Mouse (Mus musculus): ENCODE results near the gene Bod1l. TPM values are rescaled to one million over a fixed set of nuclear protein-coding genes. Genes with fewer than 3 reads are reported as not detected.

Gene Bod1l
- polyA plus RNA-seq, 1 experiment: 1.6 TPM

DNA sequence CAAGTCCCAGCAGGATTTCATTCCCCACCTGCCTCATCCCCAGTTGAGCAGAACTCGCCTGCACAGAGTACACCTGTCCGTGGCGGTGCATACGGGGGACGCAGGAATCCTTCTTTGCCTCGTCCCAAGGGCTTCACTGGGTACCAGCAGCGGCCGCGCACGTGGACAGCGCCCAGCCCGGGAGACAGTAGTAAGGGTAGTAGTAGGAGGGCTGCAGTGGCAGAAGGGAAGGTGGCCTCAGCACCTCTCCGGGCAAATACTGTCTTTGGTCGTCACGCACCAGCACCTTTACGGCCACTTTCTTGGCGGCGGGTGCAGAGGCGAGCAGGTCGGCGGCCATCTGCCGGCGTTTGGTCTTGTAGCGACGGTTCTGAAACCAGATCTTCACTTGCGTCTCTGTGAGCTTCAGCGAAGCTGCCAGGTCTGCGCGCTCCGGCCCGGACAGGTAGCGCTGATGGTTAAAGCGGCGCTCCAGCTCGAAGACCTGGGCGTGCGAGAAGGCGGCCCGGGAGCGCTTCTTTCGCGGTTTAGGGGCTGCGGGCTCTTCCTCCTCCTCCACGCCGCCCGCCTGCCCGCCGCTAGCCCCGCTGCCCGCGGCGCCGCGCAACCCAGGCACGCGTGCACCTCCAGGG, 82.5 kb downstream of the Bod1l start:
- WGBS: 4% methylated on average over 56 of the region's 56 CpGs
- no peak for DNase-seq (ENCODE audit: low read depth, low spot score)

DNA sequence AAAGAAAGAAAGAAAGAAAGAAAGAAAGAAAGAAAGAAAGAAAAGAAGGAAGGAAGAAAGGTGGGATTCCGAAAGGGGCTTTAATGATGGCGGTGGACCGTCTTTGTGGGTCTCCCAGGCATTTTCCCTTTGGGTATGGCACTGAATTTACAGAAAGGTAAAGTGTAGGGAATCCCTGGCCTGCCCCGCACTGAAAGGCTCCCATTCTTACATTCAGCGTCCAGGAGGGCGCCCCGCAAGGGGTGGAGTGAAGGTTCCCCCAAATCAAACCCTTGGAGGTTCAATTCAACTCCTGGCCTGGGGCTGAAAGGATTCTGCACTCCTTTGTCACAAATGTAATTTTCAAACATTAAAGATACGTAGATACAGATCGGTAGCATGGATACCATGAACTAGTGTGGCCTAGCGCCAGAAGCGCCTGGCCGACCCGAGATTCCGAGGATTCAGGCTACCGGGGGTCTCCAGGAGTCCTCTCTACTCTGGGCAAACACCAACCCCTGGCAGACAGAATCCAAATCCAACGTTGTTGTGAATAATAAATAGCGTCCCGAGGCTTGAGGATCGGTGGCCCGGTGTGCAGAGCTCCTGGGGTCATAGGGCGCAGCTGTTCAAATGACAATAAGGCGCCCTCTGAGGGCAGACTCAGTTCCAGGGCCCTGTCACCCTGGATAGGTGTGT, 83.1 kb downstream of the Bod1l start:
- WGBS: 17% methylated on average over 22 of the region's 22 CpGs
- DNase-seq (ENCODE audit: low read depth, low spot score): no peak

GRCm38 (mm10) chr5:41760071-41760470, 84.0 kb downstream of the Bod1l start:
- DNase-seq (ENCODE audit: low read depth, low spot score): no peak
- WGBS: 20% methylated on average over 8 of the region's 8 CpGs

DNA sequence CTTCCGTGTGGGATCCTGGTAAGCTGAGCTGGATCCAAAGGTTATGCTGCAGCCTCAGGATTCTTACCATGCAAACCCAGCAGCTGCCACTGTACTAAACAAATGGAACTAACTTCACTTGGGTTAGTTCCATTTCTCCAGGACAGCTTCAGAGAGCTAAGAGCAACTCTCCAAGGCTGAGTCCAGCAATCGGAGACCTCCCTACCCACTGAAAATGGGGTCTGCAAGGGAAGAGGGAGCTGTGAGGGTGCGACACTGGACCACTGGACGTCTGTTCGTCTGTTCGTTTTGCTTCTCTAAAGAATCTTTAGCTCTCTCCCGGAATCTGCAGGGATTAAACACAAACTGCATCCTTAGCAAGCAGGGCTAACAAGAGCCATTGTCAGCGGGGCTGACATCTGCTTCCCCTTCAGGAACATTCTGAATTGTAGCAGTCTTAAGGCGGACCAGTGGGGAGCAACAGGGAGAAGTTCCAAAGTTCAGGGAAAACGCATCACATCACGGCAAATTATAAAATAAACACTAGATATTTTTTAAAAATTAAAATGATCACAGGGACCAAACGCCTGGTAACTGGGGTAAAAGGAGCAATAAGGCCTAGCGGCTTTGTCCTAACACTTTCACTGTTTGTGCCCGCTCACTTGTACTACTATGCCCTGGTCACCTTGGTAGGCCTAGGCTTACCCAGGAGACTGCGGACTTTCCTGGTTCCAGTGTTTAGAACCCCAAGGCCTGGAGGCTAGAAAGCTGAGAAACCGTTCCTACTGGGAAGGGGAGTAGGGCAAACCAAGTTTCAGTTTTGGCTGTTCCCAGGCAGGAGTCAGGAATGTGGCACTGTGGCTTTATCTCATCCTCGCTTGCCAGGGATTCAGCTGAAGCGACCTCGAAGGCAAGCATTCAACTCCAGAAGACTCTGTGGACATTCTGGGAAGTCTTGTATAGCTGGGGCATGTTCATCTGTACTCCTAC, 85.2 kb downstream of the Bod1l start:
- WGBS: 28% methylated on average over 19 of the region's 19 CpGs
- DNase-seq (ENCODE audit: low read depth, low spot score): no peak

DNA sequence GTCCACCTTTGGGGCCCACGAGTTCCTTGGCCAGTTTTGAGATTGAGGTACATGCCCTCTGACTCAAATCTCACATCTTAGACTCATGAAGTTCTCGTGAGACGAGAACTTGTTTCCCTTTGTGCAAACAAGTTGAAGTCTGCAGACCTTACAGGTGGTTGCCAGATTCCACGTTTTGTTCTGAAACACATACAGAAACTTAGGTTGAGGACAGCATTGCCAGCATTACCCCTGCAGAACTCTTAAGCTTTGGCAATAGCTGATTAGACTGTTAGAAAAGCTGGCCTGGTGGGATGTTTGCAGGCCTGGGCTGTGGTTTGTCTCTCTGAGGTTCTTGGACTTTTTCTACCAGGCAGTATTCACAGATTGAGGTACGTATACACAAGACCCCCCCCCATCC, 86.8 kb downstream of the Bod1l start:
- 26% methylated on average over 5 of the region's 5 CpGs for WGBS
- DNase-seq (ENCODE audit: low read depth, low spot score): no peak

DNA sequence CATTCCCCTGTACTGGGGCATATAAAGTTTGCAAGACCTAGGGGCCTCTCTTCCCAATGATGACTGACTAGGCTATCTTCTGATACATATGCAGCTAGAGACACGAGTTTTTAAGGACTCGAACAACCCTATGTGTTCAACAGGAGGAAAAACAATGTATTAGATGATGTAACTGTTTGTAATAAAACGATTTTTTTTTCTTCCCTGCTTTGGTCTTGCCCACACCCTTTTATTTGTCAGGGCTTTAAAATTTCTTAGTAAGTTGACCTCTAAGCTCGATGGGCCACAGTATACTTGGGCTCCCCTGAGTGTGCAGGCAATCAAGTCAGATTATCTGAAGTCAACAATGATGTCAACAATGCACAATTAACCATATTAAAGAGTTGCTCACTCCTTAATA, 87.7 kb downstream of the Bod1l start:
- 13% methylated on average over 4 of the region's 4 CpGs for WGBS
- DNase-seq (ENCODE audit: low read depth, low spot score): no peak

GRCm38 (mm10) chr5:41755373-41755960, 88.6 kb downstream of the Bod1l start:
- 8% methylated on average over 23 of the region's 23 CpGs for WGBS

GRCm38 (mm10) chr5:41754836-41755235, 89.3 kb downstream of the Bod1l start:
- no peak for DNase-seq (ENCODE audit: low read depth, low spot score)
- WGBS: 3% methylated on average over 16 of the region's 16 CpGs

More at GRCm38 (mm10) chr5:41755373-41755960, 88.6 kb downstream of the Bod1l start:
- no peak for DNase-seq (ENCODE audit: low read depth, low spot score)

DNA sequence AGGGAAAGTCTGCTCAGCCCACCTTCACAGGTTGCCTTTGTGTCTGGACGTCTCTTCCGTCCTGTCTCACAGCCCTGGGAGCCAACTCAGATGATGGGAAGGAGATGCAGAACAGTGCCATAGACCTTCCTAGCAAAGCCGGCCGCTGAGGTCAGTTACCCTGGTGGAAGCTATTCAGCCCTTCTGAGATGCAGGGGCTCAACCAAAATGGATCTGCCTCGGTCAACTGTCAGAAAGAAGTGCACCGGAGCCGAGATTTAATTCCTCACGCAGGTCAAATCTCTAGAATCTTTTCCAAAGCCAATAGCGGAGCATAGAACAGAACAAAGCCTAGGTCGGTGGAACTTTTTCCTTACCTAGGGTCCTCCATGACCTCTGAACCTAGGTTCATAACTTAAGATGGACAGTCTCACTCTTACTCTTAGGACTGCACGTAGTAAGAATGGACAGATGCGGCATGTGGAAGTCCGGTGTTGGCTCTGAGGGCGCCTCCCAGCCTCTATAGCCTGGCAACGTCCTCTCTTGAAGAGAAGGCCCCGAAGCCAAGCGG, 89.8 kb downstream of the Bod1l start:
- no peak for DNase-seq (ENCODE audit: low read depth, low spot score)
- WGBS: 15% methylated on average over 17 of the region's 17 CpGs

DNA sequence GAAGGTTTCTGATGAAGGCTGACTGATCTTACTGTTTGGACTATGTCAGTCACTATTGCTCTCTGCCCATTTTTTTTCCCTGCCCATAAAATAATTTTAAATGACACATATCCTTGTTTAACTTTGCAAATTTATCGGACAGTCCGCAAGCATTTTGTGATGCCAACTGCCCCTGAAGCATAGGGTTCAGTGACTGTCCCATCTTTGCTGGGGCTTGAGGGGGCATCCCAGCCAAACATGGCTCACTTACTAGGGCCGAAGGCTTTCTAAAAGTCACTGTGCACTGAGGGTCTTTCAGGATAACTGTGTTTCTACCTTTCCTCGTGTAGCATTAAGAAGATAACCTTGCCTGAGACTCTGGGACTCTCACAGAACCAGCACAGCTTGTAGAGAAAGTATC, 91.4 kb downstream of the Bod1l start:
- 49% methylated on average over 4 of the region's 4 CpGs for WGBS
- no peak for DNase-seq (ENCODE audit: low read depth, low spot score)

- no peak for DNase-seq (ENCODE audit: low read depth, low spot score)
- 28% methylated on average over 13 of the region's 15 CpGs for WGBS
Measured at GRCm38 (mm10) chr5:41744898-41745780, 99.0 kb downstream of the Bod1l start.

- 25% methylated on average over 7 of the region's 7 CpGs for WGBS
- DNase-seq (ENCODE audit: low read depth, low spot score): no peak
Measured at GRCm38 (mm10) chr5:41744234-41744633, 99.9 kb downstream of the Bod1l start.

- DNase-seq (ENCODE audit: low read depth, low spot score): no peak
- 24% methylated on average over 6 of the region's 6 CpGs for WGBS
Measured at GRCm38 (mm10) chr5:41738817-41739216, 105.3 kb downstream of the Bod1l start.

Other genes with a start within 250 kb of the Bod1l start
- 23.8 and 28.8 TPM in 2 replicates for gene Rab28, start 136.2 kb downstream of the Bod1l start, polyA plus RNA-seq (2012; rRNA removed)
- gene Nkx3-2, start 79.8 kb downstream of the Bod1l start, polyA plus RNA-seq (2012; rRNA removed): 0.81 and 1.2 TPM in 2 replicates
- gene Gm16223, start 223.6 kb upstream of the Bod1l start, polyA plus RNA-seq (2012; rRNA removed): not detected in 2 replicates

Measured in large intestine, adult 2 months (tissue).